Mouse (Mus musculus): ENCODE data around the gene Cacna2d2. TPM values are rescaled to one million over a fixed set of nuclear protein-coding genes. Genes with fewer than 3 reads are reported as not detected.

Cacna2d2 gene
- polyA plus RNA-seq, 1 experiment: 5.2 TPM

DNA sequence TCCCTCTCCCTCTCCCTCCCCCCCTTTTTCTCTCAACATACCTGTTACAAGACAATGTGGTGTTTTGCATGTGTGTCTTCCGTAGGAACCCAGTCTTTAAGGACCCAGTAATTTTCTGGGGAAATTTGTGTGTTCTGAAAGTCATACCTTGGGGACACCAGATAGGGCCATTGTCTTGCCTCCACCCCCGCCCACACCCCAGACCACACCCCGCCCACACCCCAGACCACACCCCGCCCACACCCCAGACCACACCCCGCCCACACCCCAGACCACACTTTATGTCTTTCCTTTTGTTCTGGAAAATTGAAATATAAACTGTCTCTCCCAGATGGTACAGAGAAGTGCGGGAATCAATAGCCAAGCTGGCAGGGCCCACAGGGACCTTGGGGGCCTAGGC lies 91.2 kb downstream of the Cacna2d2 start:
- Histone ChIP-seq H3K27me3 (ENCODE audit: control insufficient read depth, insufficient read depth, low read length) (no peaks in the 10 kb centered on the region), H3K36me3 (ENCODE audit: control insufficient read depth, insufficient read depth, low read length) (no peaks in the 10 kb centered on the region), H3K4me1 (ENCODE audit: control insufficient read depth, insufficient read depth, low read length) (no peaks in the 10 kb centered on the region), H3K4me3 (ENCODE audit: control insufficient read depth, low read depth, low read length) (no peak overlapping the region), H3K27ac (ENCODE audit: control insufficient read depth, insufficient read depth, low read depth, low read length) (no peak overlapping the region)
- no peak for TF ChIP-seq POLR2A (IDR thresholded peaks at IDR 0.05; ENCODE audit: control insufficient read depth, low read depth, low read length)
- TF ChIP-seq CTCF (IDR thresholded peaks at IDR 0.05; ENCODE audit: control insufficient read depth, insufficient read depth, insufficient replicate concordance, low read depth, low read length): no peak

GRCm38 (mm10) chr9:107493511-107493910 lies 94.1 kb downstream of the Cacna2d2 start:
- H3K27ac ChIP-seq (ENCODE audit: control insufficient read depth, insufficient read depth, low read depth, low read length): no peak overlapping the region
- no peaks in the 10 kb centered on the region for H3K27me3 ChIP-seq (ENCODE audit: control insufficient read depth, insufficient read depth, low read length)
- no peaks in the 10 kb centered on the region for H3K36me3 ChIP-seq (ENCODE audit: control insufficient read depth, insufficient read depth, low read length)
- H3K4me1 ChIP-seq (ENCODE audit: control insufficient read depth, insufficient read depth, low read length): no peaks in the 10 kb centered on the region
- no peak overlapping the region for H3K4me3 ChIP-seq (ENCODE audit: control insufficient read depth, low read depth, low read length)
- TF ChIP-seq CTCF (IDR thresholded peaks at IDR 0.05; ENCODE audit: control insufficient read depth, insufficient read depth, insufficient replicate concordance, low read depth, low read length) (no peak), POLR2A (IDR thresholded peaks at IDR 0.05; ENCODE audit: control insufficient read depth, low read depth, low read length) (no peak)

DNA sequence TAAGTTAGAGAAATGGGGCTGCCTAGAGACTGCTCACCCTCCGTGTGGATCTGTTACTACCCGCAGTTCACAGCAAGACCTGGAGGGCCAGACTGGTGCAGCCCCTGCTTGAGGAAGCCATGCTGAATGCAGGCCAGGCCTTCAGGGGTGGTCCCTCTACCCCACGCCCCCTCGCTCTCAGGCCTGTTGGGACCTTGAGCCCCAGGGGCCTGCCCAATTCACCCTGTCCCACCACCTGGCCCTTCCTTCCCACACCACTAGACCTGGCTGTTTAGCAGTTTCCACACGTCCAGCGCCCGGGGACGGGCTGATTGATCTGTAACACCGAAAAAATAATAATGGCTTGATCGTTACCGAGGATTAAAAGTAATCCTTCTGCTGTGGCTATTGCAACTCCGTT lies 94.8 kb downstream of the Cacna2d2 start:
- Histone ChIP-seq H3K4me1 (ENCODE audit: control insufficient read depth, insufficient read depth, low read length) (no peaks in the 10 kb centered on the region), H3K27me3 (ENCODE audit: control insufficient read depth, insufficient read depth, low read length) (no peaks in the 10 kb centered on the region), H3K27ac (ENCODE audit: control insufficient read depth, insufficient read depth, low read depth, low read length) (no peak overlapping the region), H3K36me3 (ENCODE audit: control insufficient read depth, insufficient read depth, low read length) (no peaks in the 10 kb centered on the region), H3K4me3 (ENCODE audit: control insufficient read depth, low read depth, low read length) (no peak overlapping the region)
- TF ChIP-seq CTCF (IDR thresholded peaks at IDR 0.05; ENCODE audit: control insufficient read depth, insufficient read depth, insufficient replicate concordance, low read depth, low read length) (no peak), POLR2A (IDR thresholded peaks at IDR 0.05; ENCODE audit: control insufficient read depth, low read depth, low read length) (no peak)

GRCm38 (mm10) chr9:107496359-107496758 lies 96.9 kb downstream of the Cacna2d2 start:
- Histone ChIP-seq H3K36me3 (ENCODE audit: control insufficient read depth, insufficient read depth, low read length) (no peaks in the 10 kb centered on the region), H3K4me1 (ENCODE audit: control insufficient read depth, insufficient read depth, low read length) (no peaks in the 10 kb centered on the region)
- no peak for TF ChIP-seq POLR2A (IDR thresholded peaks at IDR 0.05; ENCODE audit: control insufficient read depth, low read depth, low read length)
- TF ChIP-seq CTCF (IDR thresholded peaks at IDR 0.05; ENCODE audit: control insufficient read depth, insufficient read depth, insufficient replicate concordance, low read depth, low read length): no peak

GRCm38 (mm10) chr9:107500708-107501286 lies 101.4 kb downstream of the Cacna2d2 start:
- H3K4me3 ChIP-seq (ENCODE audit: control insufficient read depth, low read depth, low read length): no peak overlapping the region
- H3K27ac ChIP-seq (ENCODE audit: control insufficient read depth, insufficient read depth, low read depth, low read length): no peak overlapping the region
- H3K27me3 ChIP-seq (ENCODE audit: control insufficient read depth, insufficient read depth, low read length): no peaks in the 10 kb centered on the region
- H3K4me1 ChIP-seq (ENCODE audit: control insufficient read depth, insufficient read depth, low read length): no peaks in the 10 kb centered on the region
- TF ChIP-seq CTCF (IDR thresholded peaks at IDR 0.05; ENCODE audit: control insufficient read depth, insufficient read depth, insufficient replicate concordance, low read depth, low read length) (no peak), POLR2A (IDR thresholded peaks at IDR 0.05; ENCODE audit: control insufficient read depth, low read depth, low read length) (no peak)
- no peaks in the 10 kb centered on the region for H3K36me3 ChIP-seq (ENCODE audit: control insufficient read depth, insufficient read depth, low read length)

More at GRCm38 (mm10) chr9:107496359-107496758, 96.9 kb downstream of the Cacna2d2 start:
- Histone ChIP-seq H3K27me3 (ENCODE audit: control insufficient read depth, insufficient read depth, low read length) (no peaks in the 10 kb centered on the region), H3K4me3 (ENCODE audit: control insufficient read depth, low read depth, low read length) (no peak overlapping the region), H3K27ac (ENCODE audit: control insufficient read depth, insufficient read depth, low read depth, low read length) (no peak overlapping the region)

GRCm38 (mm10) chr9:107502131-107502846 lies 102.9 kb downstream of the Cacna2d2 start:
- H3K27me3 ChIP-seq (ENCODE audit: control insufficient read depth, insufficient read depth, low read length): no peaks in the 10 kb centered on the region
- no peak overlapping the region for H3K27ac ChIP-seq (ENCODE audit: control insufficient read depth, insufficient read depth, low read depth, low read length)
- H3K4me1 ChIP-seq (ENCODE audit: control insufficient read depth, insufficient read depth, low read length): no peaks in the 10 kb centered on the region
- H3K36me3 ChIP-seq (ENCODE audit: control insufficient read depth, insufficient read depth, low read length): no peaks in the 10 kb centered on the region
- no peak overlapping the region for H3K4me3 ChIP-seq (ENCODE audit: control insufficient read depth, low read depth, low read length)
- TF ChIP-seq CTCF (IDR thresholded peaks at IDR 0.05; ENCODE audit: control insufficient read depth, insufficient read depth, insufficient replicate concordance, low read depth, low read length) (no peak), POLR2A (IDR thresholded peaks at IDR 0.05; ENCODE audit: control insufficient read depth, low read depth, low read length) (no peak)

- H3K4me3 ChIP-seq (ENCODE audit: control insufficient read depth, low read depth, low read length): no peak overlapping the region
- H3K27ac ChIP-seq (ENCODE audit: control insufficient read depth, insufficient read depth, low read depth, low read length): no peak overlapping the region
- H3K36me3 ChIP-seq (ENCODE audit: control insufficient read depth, insufficient read depth, low read length): no peaks in the 10 kb centered on the region
- TF ChIP-seq CTCF (IDR thresholded peaks at IDR 0.05; ENCODE audit: control insufficient read depth, insufficient read depth, insufficient replicate concordance, low read depth, low read length): no peak
- no peak for TF ChIP-seq POLR2A (IDR thresholded peaks at IDR 0.05; ENCODE audit: control insufficient read depth, low read depth, low read length)
- H3K27me3 ChIP-seq (ENCODE audit: control insufficient read depth, insufficient read depth, low read length): no peaks in the 10 kb centered on the region
- H3K4me1 ChIP-seq (ENCODE audit: control insufficient read depth, insufficient read depth, low read length): no peaks in the 10 kb centered on the region
Measured at GRCm38 (mm10) chr9:107504662-107505537, 105.5 kb downstream of the Cacna2d2 start.
